Mouse (Mus musculus) spleen, adult 12 weeks (tissue): ENCODE data around the gene Eea1.
"Not testable (repeated sequence)": the region's sequence is repeated elsewhere in the genome, so short reads cannot be mapped to it uniquely, and the experiment has no call there.

Experiments
- DNase-seq: peaks from one replicate; pipeline ENCODE4 v3.0.0; 2022; ENCODE audit warnings: low spot score

Eea1 gene

DNA sequence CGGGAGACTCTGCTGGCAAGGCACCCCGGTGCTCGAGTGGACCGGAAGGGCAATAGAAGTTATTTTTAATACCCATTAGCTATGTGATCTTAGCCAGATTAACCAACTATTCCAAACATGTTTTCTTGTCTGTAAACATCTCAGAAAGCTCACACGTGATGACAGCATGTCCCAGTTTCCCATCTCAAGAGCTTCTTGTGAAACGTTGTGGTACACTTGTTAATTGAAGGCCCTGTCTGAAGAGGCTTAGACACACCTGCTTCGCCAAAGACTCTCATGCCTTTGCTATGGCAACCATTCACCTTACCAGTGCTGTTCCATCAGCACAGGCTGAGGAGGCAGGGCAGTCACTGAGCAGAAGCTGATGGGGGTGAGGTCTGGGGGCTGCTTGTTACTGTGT lies 133.9 kb downstream of the Eea1 start:
- no peak for DNase-seq

GRCm38 (mm10) chr10:96075403-96075802 lies 135.0 kb downstream of the Eea1 start:
- no peak for DNase-seq

DNA sequence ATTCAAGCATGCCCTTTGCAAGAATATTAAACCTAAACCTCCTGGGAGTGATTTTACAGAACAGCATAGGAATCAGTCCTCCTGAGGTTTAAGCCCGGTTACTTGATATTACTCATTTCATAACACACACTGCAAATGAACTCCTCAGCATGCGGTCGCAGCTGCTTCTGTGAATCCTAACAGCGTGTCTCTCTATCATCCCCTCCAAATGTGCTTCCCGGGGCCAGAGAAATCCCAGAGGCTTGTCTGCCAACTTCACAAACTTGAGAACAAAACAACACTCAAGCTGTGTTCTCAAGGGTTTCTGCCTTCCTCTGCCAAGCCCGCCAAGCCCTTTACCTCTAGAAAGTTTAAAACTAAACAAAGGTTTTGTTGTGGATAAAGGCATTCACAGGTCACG lies 135.4 kb downstream of the Eea1 start:
- no peak for DNase-seq

GRCm38 (mm10) chr10:96076461-96076860 lies 136.0 kb downstream of the Eea1 start:
- DNase-seq: no peak

DNA sequence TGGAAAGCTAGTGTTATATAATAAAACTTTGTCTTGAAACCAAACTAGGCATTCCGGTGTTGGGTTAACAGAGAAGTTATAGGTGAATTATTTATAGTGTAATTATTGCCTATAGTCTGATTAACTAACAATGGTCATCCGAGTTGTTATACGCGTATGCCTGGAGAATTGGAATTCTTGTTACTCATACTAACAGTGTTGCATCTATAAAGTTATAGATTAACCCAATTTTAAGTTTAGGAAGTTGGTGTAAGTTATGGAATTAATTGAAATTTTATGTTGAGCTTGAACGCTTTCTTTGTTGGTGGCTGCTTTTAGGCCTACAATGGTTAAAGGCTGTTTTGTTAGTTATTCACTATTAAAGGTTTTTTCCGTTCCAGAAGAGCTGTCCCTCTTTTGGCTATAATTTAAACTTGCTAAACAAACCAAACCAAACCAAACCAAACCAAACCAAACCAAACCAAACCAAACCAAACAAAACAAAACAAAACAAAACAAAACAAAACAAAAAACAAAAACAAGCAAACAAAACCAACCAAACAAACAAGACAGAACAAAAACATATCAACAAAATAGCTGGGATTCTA lies 137.1 kb downstream of the Eea1 start:
- not testable (repeated sequence) for DNase-seq

DNA sequence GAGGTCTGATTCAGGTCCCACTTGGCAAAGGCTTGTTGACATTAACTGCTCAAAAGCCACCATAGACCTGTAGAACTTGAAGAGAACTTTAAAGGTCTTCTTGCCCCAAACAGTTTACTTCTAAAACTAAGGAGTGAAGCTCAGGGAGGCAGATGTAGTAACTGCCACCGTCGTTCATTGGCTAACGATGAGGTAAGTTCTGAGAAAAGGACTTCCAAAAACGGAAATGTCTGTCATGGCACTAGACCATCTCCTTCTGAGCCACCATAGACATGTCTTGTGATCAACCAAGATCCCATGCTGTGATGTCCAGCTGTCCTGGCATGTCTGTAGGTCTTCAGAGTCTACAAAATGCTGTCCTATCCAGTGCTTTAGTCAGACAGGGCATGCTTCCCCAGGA lies 139.4 kb downstream of the Eea1 start:
- no peak for DNase-seq

DNA sequence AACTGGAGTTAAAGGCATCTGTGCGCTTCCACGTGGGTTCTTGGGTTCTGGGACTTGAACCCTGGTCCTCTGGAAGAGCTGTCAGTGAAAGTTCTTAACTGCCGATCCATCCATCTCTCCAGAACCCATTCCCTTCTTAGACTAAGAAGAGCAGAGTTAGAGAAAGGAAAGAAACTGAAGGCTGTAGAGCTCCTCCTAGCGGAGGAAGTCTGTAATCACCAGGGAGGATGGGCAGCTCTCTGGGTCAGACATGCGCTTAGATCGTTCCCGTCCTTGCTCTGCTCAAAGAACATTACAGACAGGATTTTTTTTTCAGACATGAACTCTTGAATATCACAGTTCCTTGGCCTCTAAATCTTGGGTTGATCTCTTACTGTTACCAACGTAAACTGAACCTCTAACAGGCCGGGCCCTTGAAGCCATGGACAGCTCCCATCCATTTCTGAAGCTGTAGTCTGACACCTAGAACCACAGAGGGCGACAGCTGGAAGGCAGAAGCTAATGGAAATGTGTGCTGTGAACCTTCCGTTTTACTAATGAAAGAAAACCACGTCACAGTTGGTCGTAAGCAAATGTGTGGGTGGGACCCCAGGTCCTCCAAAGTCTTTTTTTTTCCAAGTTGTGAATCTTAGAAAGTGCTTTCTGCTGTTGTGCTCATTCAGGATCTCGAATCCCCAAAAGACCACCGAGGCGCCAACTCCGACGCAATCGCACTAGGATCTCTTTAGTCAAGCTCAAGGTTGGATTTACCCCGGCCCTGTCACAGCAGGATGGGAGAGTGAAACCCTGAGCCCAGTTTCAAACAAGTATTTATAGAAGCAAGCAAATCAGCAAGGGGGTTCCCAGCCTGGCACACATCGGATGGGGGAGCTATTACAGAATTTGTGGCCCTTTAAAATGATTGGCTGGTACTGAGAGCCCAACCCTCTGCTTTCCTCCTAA lies 140.3 kb downstream of the Eea1 start:
- peak; percentile 17 for DNase-seq

DNA sequence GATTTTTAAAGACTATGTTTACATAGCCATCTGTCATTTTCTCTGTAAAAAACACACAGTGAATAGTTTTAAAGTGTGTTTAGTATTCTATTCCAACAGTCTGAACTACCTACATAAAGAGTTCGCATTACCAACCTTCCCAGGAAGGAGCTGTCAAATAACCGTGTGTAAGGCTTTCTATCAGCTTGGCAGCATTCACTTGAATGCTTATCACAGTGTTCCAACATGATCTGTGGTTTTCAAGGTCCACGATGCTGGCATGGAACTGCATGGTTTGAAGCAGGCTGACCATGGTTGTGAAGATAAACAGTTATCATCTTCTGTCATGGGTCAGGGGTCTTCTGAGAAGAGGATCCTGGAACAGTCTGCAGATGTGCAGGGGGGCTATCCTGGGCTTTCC lies 141.8 kb downstream of the Eea1 start:
- DNase-seq: no peak

- no peak for DNase-seq
These were observed 149.3 kb downstream of the Eea1 start for GRCm38 (mm10) chr10:96089744-96090143.

DNA sequence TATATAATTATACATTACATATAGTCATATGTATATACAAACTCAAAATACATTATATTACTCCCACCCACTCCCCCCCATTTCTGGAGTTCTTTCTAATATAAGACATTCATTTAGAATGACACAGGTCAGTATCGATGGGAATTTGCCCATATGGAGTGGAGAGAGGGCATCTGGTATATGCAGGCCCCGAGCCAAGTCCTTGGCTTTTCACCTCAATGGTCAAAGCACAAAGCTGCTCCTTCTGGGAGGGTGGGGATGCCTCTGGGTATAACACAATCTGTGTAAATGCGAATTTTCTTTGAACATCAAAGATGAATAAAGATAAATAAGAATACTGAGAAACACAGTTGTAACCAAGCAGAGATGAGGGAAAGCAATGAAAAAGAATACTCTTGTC lies 149.9 kb downstream of the Eea1 start:
- no peak for DNase-seq

DNA sequence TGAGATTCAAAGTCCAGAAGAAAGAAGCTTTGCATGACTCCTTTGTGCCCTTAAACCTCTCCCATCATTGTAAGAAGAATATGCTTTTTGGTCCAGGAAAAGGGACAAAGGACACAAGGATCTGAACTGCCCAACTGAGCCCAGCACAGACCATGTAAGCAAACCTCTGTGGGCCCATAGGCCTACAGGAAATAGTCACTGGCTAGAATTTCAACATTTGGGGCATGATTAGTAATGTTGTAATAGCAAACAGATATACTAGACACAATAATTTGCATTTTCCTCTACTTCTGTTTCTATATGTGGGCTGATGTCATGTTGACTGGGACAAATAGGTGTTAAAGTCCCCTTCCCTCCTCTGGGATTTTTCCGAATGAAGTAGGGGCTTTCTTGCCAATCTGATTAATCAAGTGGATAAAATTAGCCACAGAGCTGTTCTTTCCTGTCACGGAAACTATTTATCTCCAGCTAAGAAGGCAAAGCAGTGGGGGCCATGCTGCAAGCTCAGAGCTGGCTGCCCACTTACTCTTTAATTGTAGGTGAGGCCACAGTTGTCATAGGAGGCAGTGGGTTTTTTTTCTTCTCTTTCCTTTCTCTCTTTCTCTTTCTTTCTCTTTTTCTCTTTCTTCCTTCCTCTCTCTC lies 153.6 kb downstream of the Eea1 start:
- no peak for DNase-seq

DNA sequence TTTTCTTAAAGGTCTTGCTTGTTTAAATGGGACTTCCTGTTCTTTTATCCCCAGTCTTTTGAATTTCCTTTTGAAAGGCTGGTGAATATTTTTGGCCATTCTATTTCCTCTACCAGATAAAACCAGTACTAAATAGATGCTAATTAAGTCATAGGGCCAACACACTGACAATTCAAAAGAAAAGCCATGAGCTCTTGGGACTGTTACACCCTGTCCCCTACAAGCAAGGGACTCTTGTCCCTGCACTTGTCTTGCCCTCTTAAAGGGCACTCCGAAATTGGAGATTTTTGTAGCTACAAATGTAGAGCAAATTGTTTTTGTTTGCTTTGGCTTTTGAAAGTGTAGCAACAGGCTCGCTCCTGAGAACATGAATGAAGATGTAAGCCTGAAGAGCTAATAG lies 154.1 kb downstream of the Eea1 start:
- DNase-seq: no peak
